Mouse (Mus musculus) naive thymus-derived CD4-positive, alpha-beta T cell, adult 2 months (primary cell): ENCODE results near the gene Nmu.

Experiments
- DNase-seq: peaks from one replicate; pipeline ENCODE4 v3.0.0-alpha.2; 2011; ENCODE audit warnings: low read depth

The Nmu gene

GRCm38 (mm10) chr5:76321249-76322196 lies 42.1 kb downstream of the Nmu start:
- DNase-seq = no peak

- DNase-seq = no peak
Measured at GRCm38 (mm10) chr5:76308206-76308605, 55.4 kb downstream of the Nmu start.

- no peak for DNase-seq
Measured at GRCm38 (mm10) chr5:76306261-76306660, 57.3 kb downstream of the Nmu start.

- peak; percentile 15 for DNase-seq
Measured at GRCm38 (mm10) chr5:76305616-76306015, 58.0 kb downstream of the Nmu start.

GRCm38 (mm10) chr5:76304452-76305341 lies 58.9 kb downstream of the Nmu start, which contains the start of gene Clock:
TSS of gene Clock (minus strand) at chr5:76304792.
- peak; percentile 88 for DNase-seq

GRCm38 (mm10) chr5:76303745-76304451 lies 59.7 kb downstream of the Nmu start:
- DNase-seq = peak; percentile 68

GRCm38 (mm10) chr5:76303379-76303744 lies 60.2 kb downstream of the Nmu start:
- DNase-seq = peak; percentile 41

GRCm38 (mm10) chr5:76302009-76302408 lies 61.6 kb downstream of the Nmu start:
- DNase-seq = no peak

GRCm38 (mm10) chr5:76289234-76289691 lies 74.3 kb downstream of the Nmu start:
- no peak for DNase-seq

- no peak for DNase-seq
Measured at GRCm38 (mm10) chr5:76288256-76288655, 75.3 kb downstream of the Nmu start.

- DNase-seq = peak; percentile 13
Measured at GRCm38 (mm10) chr5:76287062-76287461, 76.5 kb downstream of the Nmu start.

GRCm38 (mm10) chr5:76285699-76286098 lies 77.9 kb downstream of the Nmu start:
- no peak for DNase-seq

GRCm38 (mm10) chr5:76283890-76284289 lies 79.7 kb downstream of the Nmu start:
- DNase-seq = no peak
